Mouse (Mus musculus): Measurements from ENCODE around the gene Zfp638. TPM values are rescaled to one million over a fixed set of nuclear protein-coding genes. Genes with fewer than 3 reads are reported as not detected.
"Not testable (repeated sequence)": the region's sequence is repeated elsewhere in the genome, so short reads cannot be mapped to it uniquely, and the experiment has no call there.

Zfp638 gene
- polyA plus RNA-seq, 2 experiments: 14.0 to 19.3 TPM

DNA sequence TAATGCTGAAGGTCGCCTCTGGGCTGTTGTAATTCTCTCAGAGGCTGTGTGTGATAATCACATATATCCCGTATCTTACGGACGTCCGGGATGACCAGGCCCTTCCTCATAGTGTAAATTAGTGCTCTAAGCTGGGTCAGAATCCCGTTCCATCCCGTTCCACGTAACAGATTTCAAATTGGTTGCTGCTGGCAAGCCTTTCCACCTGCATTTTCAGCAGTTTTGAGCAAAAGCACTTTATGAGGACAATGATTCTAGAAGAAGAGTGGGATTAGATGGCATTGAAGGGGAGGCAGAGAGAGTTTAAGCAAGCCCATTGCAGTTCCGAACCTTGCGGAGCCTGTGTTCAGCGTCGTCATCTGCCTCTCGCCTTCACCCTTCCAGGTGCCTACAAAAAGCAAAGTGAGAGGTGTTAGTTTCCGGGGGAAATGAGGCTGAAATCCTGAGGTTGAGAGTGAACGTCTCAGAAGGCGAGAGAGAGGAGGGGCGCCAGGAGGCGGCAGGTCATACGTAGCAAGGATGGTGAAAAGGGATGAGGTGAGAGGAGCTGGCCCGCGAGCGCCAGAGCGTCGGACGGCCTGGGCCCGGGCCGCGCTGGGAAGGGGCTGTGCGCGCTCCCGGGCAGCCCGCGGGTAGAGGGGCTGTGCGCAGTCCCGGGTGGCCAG lies 35.8 kb upstream of the Zfp638 start:
- Histone ChIP-seq H3K27me3 (ENCODE audit: control insufficient read depth, insufficient read depth, low read length) (no peaks in the 10 kb centered on the region), H3K9me3 (ENCODE audit: control insufficient read depth, low read length) (no peaks in the 10 kb centered on the region), H3K36me3 (replicated peaks; ENCODE audit: control insufficient read depth, insufficient read depth, low read depth) (no peaks in the 10 kb centered on the region), H3K4me2 (ENCODE audit: low read depth) (peak overlapping the region; percentile 88), H3K27ac (no peak overlapping the region), H3K4me1 (replicated peaks; ENCODE audit: control insufficient read depth in 2 of 2, insufficient read depth in 2 of 2, low read length in 1 of 2) (peaks cover 0 to 8% of the 10 kb centered on the region in 2 experiments), H3K9ac (replicated peaks) (peak overlapping the region; percentile 68), H3K4me3 (ENCODE audit: insufficient read depth in 1 of 2, low read depth in 2 of 2, low read length in 2 of 2) (peak overlapping the region; percentile 58 to 59)
- peak; percentile 56; the same call in 1 of the 2 replicates for ATAC-seq (ENCODE audit: insufficient read depth)
- DNase-seq (ENCODE audit: low read depth in 3 of 3, low spot score in 3 of 3): peak in 1 of 3 experiments; percentile 3
- no peak for TF ChIP-seq CTCF (IDR thresholded peaks at IDR 0.05; ENCODE audit: low read depth)
- WGBS (ENCODE audit: insufficient replicate concordance): 2% methylated on average over 35 of the region's 35 CpGs

DNA sequence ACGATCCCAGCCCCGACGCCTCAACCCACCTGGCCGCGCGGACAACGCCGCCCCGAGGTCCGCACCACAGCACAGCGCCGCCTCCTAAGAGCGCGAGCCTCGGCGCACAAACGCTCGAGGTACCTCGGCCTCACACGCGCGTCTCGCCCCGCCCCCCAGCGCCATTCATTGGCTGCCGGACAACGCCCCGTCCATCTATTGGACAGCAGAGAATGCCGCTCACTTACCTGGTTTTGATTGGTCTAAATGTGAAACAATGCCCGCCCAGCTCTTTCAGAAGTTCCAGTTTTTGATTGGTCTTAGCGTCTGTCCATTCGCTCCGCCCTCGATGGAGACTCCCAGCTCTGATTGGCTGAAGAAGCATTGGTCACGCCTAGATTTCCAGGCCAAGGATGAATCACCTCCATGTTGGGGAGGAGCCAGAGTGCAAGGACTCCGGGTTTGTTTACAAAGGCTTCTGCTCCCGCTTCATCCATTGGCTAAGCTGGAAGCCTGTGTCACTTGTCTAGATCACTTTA lies 35.2 kb upstream of the Zfp638 start, which contains the start of gene Paip2b:
Paip2b (minus strand) TSS at position 136 of the 518 bp plus-strand sequence.
- TF ChIP-seq CTCF (IDR thresholded peaks at IDR 0.05; ENCODE audit: low read depth) (peak; percentile 30; the same call in 1 of the 2 replicates), EP300 (IDR thresholded peaks at IDR 0.05; ENCODE audit: low read depth) (peak; percentile 70)
- Histone ChIP-seq H3K4me3 (ENCODE audit: insufficient read depth in 1 of 2, low read depth in 2 of 2, low read length in 2 of 2) (peak within 1 kb of the TSS; percentile 58 to 59), H3K9ac (replicated peaks) (peak within 1 kb of the TSS; percentile 68), H3K27me3 (ENCODE audit: control insufficient read depth, insufficient read depth, low read length) (no peaks in the 10 kb centered on the region), H3K4me2 (ENCODE audit: low read depth) (peak within 1 kb of the TSS; percentile 88), H3K27ac (peak within 1 kb of the TSS; percentile 36), H3K4me1 (replicated peaks; ENCODE audit: control insufficient read depth in 2 of 2, insufficient read depth in 2 of 2, low read length in 1 of 2) (peaks cover 0 to 8% of the 10 kb centered on the region in 2 experiments), H3K9me3 (ENCODE audit: control insufficient read depth, low read length) (no peaks in the 10 kb centered on the region), H3K36me3 (replicated peaks; ENCODE audit: control insufficient read depth, insufficient read depth, low read depth) (no peaks in the 10 kb centered on the region)
- DNase-seq (ENCODE audit: low read depth in 3 of 3, low spot score in 3 of 3) (peak; percentile 98 to 99 (median 98)), ATAC-seq (ENCODE audit: insufficient read depth) (peak; percentile 98)
- WGBS (ENCODE audit: insufficient replicate concordance): under 1% methylated on average over 37 of the region's 37 CpGs

DNA sequence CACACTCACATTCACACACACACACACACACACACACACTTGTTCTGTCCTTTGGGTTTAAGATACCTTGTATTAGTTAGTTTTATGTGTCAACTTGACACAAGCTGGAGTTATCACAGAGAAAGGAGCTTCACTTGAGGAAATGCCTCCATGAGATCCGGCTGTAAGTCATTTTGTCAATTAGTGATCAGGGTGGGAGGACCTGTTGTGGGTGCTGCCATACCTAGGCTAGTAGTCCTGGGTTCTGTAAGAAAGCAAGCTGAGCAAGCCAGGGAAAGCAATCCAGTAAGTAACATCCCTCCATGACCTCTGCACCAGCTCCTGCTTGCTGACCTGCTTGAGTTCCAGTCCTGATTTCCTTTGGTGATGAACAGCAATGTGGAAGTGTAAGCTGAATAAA lies 34.5 kb upstream of the Zfp638 start:
- peak overlapping the region; percentile 36 for H3K27ac ChIP-seq
- not testable (repeated sequence) for H3K4me1 ChIP-seq (replicated peaks; ENCODE audit: control insufficient read depth in 2 of 2, insufficient read depth in 2 of 2, low read length in 1 of 2); H3K9me3 ChIP-seq (ENCODE audit: control insufficient read depth, low read length); H3K27me3 ChIP-seq (ENCODE audit: control insufficient read depth, insufficient read depth, low read length); DNase-seq (ENCODE audit: low read depth in 3 of 3, low spot score in 3 of 3); H3K9ac ChIP-seq (replicated peaks); H3K36me3 ChIP-seq (replicated peaks; ENCODE audit: control insufficient read depth, insufficient read depth, low read depth); ATAC-seq (ENCODE audit: insufficient read depth)
- H3K4me3 ChIP-seq (ENCODE audit: insufficient read depth in 1 of 2, low read depth in 2 of 2, low read length in 2 of 2): peak overlapping the region in 1 of 2 experiments; percentile 34; a peak in 2 of 4 replicates
- WGBS (ENCODE audit: insufficient replicate concordance): 64% methylated on average over 1 of the region's 1 CpGs
- H3K4me2 ChIP-seq (ENCODE audit: low read depth): peak overlapping the region; percentile 88

DNA sequence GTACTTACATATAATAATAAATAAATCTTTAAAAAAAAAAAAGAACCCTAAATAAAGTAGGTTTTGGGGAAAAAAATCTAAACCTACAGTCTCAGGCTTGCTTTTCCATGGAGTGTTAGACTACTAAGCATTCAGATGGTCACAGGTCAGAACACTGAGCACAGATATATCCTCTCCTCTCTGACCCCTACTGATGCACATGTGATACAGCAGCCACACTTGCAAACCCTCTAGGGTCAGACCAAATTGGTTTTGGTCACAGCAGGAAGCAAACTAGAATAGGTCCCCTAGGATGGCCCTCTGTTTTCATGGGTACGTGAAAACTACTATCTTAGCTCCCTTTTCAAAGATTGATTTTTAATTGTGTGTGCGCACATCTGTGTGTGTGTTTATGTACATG lies 30.1 kb upstream of the Zfp638 start:
- WGBS (ENCODE audit: insufficient replicate concordance): 78% methylated on average over 2 of the region's 2 CpGs
- Histone ChIP-seq H3K4me2 (ENCODE audit: low read depth) (no peak overlapping the region), H3K36me3 (replicated peaks; ENCODE audit: control insufficient read depth, insufficient read depth, low read depth) (no peaks in the 10 kb centered on the region), H3K4me1 (replicated peaks; ENCODE audit: control insufficient read depth in 2 of 2, insufficient read depth in 2 of 2, low read length in 1 of 2) (peaks cover 0 to 3% of the 10 kb centered on the region in 2 experiments; a peak in 2 of 4 replicates), H3K27me3 (ENCODE audit: control insufficient read depth, insufficient read depth, low read length) (no peaks in the 10 kb centered on the region), H3K4me3 (ENCODE audit: insufficient read depth in 1 of 2, low read depth in 2 of 2, low read length in 2 of 2) (no peak overlapping the region), H3K27ac (no peak overlapping the region), H3K9me3 (ENCODE audit: control insufficient read depth, low read length) (no peaks in the 10 kb centered on the region), H3K9ac (replicated peaks) (no peak overlapping the region)
- TF ChIP-seq EP300 (IDR thresholded peaks at IDR 0.05; ENCODE audit: low read depth) (no peak), CTCF (IDR thresholded peaks at IDR 0.05; ENCODE audit: low read depth) (no peak)
- DNase-seq (ENCODE audit: low read depth in 3 of 3, low spot score in 3 of 3): no peak
- ATAC-seq (ENCODE audit: insufficient read depth): no peak

DNA sequence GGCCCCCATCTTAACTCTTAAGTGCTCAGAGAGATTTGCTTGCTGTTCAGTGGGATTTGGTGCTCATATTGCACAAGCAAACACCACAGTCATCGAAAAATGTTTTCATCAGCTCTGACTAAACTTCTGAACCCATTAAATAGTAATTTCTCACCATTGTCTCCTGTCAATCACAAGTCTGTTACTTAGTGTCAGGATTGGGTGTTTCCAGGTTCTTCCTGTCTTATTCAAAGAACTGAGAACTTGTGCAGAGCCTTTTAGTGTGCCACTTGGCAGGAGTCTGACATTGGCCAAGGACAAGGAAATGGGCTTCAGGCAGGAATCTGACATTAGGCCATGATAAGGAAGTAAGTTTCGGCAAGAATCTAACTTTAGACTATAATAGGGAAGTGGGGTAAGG lies 28.9 kb upstream of the Zfp638 start:
- Histone ChIP-seq H3K4me2 (ENCODE audit: low read depth) (no peak overlapping the region), H3K9ac (replicated peaks) (no peak overlapping the region), H3K27me3 (ENCODE audit: control insufficient read depth, insufficient read depth, low read length) (no peaks in the 10 kb centered on the region), H3K4me1 (replicated peaks; ENCODE audit: control insufficient read depth in 2 of 2, insufficient read depth in 2 of 2, low read length in 1 of 2) (no peaks in the 10 kb centered on the region), H3K4me3 (ENCODE audit: insufficient read depth in 1 of 2, low read depth in 2 of 2, low read length in 2 of 2) (no peak overlapping the region), H3K27ac (no peak overlapping the region), H3K9me3 (ENCODE audit: control insufficient read depth, low read length) (no peaks in the 10 kb centered on the region), H3K36me3 (replicated peaks; ENCODE audit: control insufficient read depth, insufficient read depth, low read depth) (no peaks in the 10 kb centered on the region)
- TF ChIP-seq CTCF (IDR thresholded peaks at IDR 0.05; ENCODE audit: low read depth) (no peak), EP300 (IDR thresholded peaks at IDR 0.05; ENCODE audit: low read depth) (no peak)
- no peak for DNase-seq (ENCODE audit: low read depth in 3 of 3, low spot score in 3 of 3)
- WGBS (ENCODE audit: insufficient replicate concordance): 37% methylated on average over 2 of the region's 2 CpGs
- ATAC-seq (ENCODE audit: insufficient read depth): no peak

Data from liver, embryonic 14.5 days (tissue).